Mouse (Mus musculus) neural tube, embryonic 14.5 days (tissue): ENCODE results near the gene Gm20838. TPM values are rescaled to one million over a fixed set of nuclear protein-coding genes. Genes with fewer than 3 reads are reported as not detected.
"Not testable (repeated sequence)": the region's sequence is repeated elsewhere in the genome, so short reads cannot be mapped to it uniquely, and the experiment has no call there.

Experiments used
- ATAC-seq: fragments of 200-750 bp; cut with Nextera tagmentation; 2 replicates; pipeline ENCODE4 v1.8.0; 2017; ENCODE audit warnings: low read depth, mild to moderate bottlenecking, moderate TSS enrichment, moderate library complexity
- H3K27ac ChIP-seq: fragments of 300-500 bp; sonication (generic); 2 replicates; pipeline ENCODE4 v1.5.1; 2014; ENCODE audit warnings: low read depth, mild to moderate bottlenecking, control low read depth, low read length, moderate library complexity, mixed read lengths
- H3K27me3 ChIP-seq: fragments of 300-500 bp; sonication (generic); 2 replicates; pipeline ENCODE4 v1.6.1; 2014; ENCODE audit warnings: low read length; ENCODE audit not compliant: control insufficient read depth, insufficient read depth
- H3K36me3 ChIP-seq: fragments of 300-500 bp; sonication (generic); 2 replicates; pipeline ENCODE4 v1.6.1; 2014; ENCODE audit warnings: low read length, mixed read lengths; ENCODE audit not compliant: control insufficient read depth, insufficient read depth
- H3K4me1 ChIP-seq: fragments of 300-500 bp; sonication (generic); 2 replicates; pipeline ENCODE4 v1.6.1; 2014; ENCODE audit warnings: low read length; ENCODE audit not compliant: control insufficient read depth, insufficient read depth
- H3K4me2 ChIP-seq: fragments of 300-500 bp; sonication (generic); 2 replicates; pipeline ENCODE4 v1.6.1; 2014; ENCODE audit warnings: mild to moderate bottlenecking, low read depth, low read length, control low read depth
- H3K4me3 ChIP-seq: fragments of 300-500 bp; sonication (generic); 2 replicates; pipeline ENCODE4 v1.5.1; 2014; ENCODE audit warnings: low read depth, low read length, control low read depth, mixed read lengths
- H3K9ac ChIP-seq: fragments of 300-500 bp; sonication (generic); replicated peaks from 2 replicates; pipeline ENCODE4 v1.6.1; 2014; ENCODE audit warnings: low read depth, mild to moderate bottlenecking, control low read depth, low read length, mixed read lengths
- H3K9me3 ChIP-seq: fragments of 300-500 bp; sonication (generic); 2 replicates; pipeline ENCODE4 v1.6.1; 2016; ENCODE audit warnings: low read length; ENCODE audit not compliant: control insufficient read depth
- WGBS: fragments of 180-500 bp; shearing (Covaris S2); extraction: QIAGEN DNeasy Blood & Tissue Kit; methylation state at CpG from one replicate; pipeline ENCODE4 v1.1.7; 2014; 5-methylcytosine and 5-hydroxymethylcytosine counted together
- polyA plus RNA-seq: library from polyadenylated mRNA; unstranded; fragments of >200 nt; fragmentation: Nextera tagmentation; extraction: Ambion mirVana; gene quantifications from 2 replicates; pipeline ENCODE4 v1.2.1, GENCODE M21; 2014

The Gm20838 gene
- polyA plus RNA-seq, result not detected in 2 replicates

- H3K36me3 ChIP-seq, H3K4me3 ChIP-seq, H3K4me2 ChIP-seq, H3K27ac ChIP-seq, ATAC-seq, H3K27me3 ChIP-seq, H3K9me3 ChIP-seq, H3K4me1 ChIP-seq, H3K9ac ChIP-seq: not testable (repeated sequence)
- no CpG with 5 or more reads among the region's 8 CpGs for WGBS
Measured at GRCm38 (mm10) chrY:33543064-33543463, at the start of gene Gm20838. TSS of gene Gm20838 (minus strand) at chrY:33543164.
